Mouse (Mus musculus) forebrain, embryonic 14.5 days (tissue): ENCODE data around the gene Wfs1. TPM values are rescaled to one million over a fixed set of nuclear protein-coding genes. Genes with fewer than 3 reads are reported as not detected.

Experiments
- ATAC-seq: fragments of 200-750 bp; cut with Nextera tagmentation; 2 replicates; pipeline ENCODE4 v1.8.0; 2017; ENCODE audit warnings: mild to moderate bottlenecking, moderate library complexity
- DNase-seq: peaks from one replicate; pipeline ENCODE4 v3.0.0-alpha.2; 2015; ENCODE audit warnings: low spot score
- H3K27ac ChIP-seq: fragments of 300-500 bp; sonication (generic); 2 replicates; pipeline ENCODE4 v1.5.1; 2014; ENCODE audit warnings: low read depth, mild to moderate bottlenecking, control low read depth, low read length, moderate library complexity
- H3K27me3 ChIP-seq: fragments of 300-500 bp; sonication (generic); replicated peaks from 2 replicates; pipeline ENCODE4 v1.6.1; 2014; ENCODE audit warnings: low read length, control low read depth, mixed read lengths; ENCODE audit not compliant: control insufficient read depth, insufficient read depth
- H3K36me3 ChIP-seq: fragments of 300-500 bp; sonication (generic); 2 replicates; pipeline ENCODE4 v1.6.1; 2014; ENCODE audit warnings: low read length, control low read depth; ENCODE audit not compliant: control insufficient read depth, insufficient read depth
- H3K4me1 ChIP-seq: fragments of 300-500 bp; sonication (generic); 2 replicates; pipeline ENCODE4 v1.6.1; 2014; ENCODE audit warnings: antibody characterized with exemption, low read length, control low read depth; ENCODE audit not compliant: control insufficient read depth, insufficient read depth
- H3K4me2 ChIP-seq: fragments of 300-500 bp; sonication (generic); 2 replicates; pipeline ENCODE4 v1.6.1; 2014; ENCODE audit warnings: mild to moderate bottlenecking, control low read depth, low read length
- H3K4me3 ChIP-seq: fragments of 300-500 bp; sonication (generic); 2 replicates; pipeline ENCODE4 v1.5.1; 2014; ENCODE audit warnings: low read depth, low read length, control low read depth
- H3K9ac ChIP-seq: fragments of 300-500 bp; sonication (generic); 2 replicates; pipeline ENCODE4 v1.6.1; 2014; ENCODE audit warnings: mild to moderate bottlenecking, low read length, control low read depth, moderate library complexity
- H3K9me3 ChIP-seq: fragments of 300-500 bp; sonication (generic); replicated peaks from 2 replicates; pipeline ENCODE4 v1.6.1; 2016; ENCODE audit warnings: low read length, control low read depth, mixed read lengths; ENCODE audit not compliant: control insufficient read depth
- WGBS: fragments of 180-500 bp; shearing (Covaris S2); extraction: QIAGEN DNeasy Blood & Tissue Kit; methylation state at CpG from one replicate; pipeline ENCODE4 v1.1.7; 2014; 5-methylcytosine and 5-hydroxymethylcytosine counted together
- polyA plus RNA-seq: library from polyadenylated mRNA; unstranded; fragments of >200 nt; fragmentation: Nextera tagmentation; extraction: Ambion mirVana; gene quantifications from 2 replicates; pipeline ENCODE4 v1.2.1, GENCODE M21; 2014

Gene Wfs1
- polyA plus RNA-seq, 1 experiment from 2014 or later = 3.7 TPM

- WGBS = 86% methylated on average over 13 of the region's 13 CpGs
- no peaks in the 10 kb centered on the region for H3K27me3 ChIP-seq
- H3K4me3 ChIP-seq = no peak overlapping the region
- H3K36me3 ChIP-seq = 0 out of 2 replicates have a peak, but pooled peaks cover 6% of the 10 kb centered on the region
- H3K27ac ChIP-seq = no peak overlapping the region
- ATAC-seq = no peak
- no peak for DNase-seq
- H3K4me2 ChIP-seq = no peak overlapping the region
- no peak overlapping the region for H3K9ac ChIP-seq
- no peaks in the 10 kb centered on the region for H3K9me3 ChIP-seq
- no peaks in the 10 kb centered on the region for H3K4me1 ChIP-seq
These were observed 13.7 kb downstream of the Wfs1 start for GRCm38 (mm10) chr5:36975336-36975735.

DNA sequence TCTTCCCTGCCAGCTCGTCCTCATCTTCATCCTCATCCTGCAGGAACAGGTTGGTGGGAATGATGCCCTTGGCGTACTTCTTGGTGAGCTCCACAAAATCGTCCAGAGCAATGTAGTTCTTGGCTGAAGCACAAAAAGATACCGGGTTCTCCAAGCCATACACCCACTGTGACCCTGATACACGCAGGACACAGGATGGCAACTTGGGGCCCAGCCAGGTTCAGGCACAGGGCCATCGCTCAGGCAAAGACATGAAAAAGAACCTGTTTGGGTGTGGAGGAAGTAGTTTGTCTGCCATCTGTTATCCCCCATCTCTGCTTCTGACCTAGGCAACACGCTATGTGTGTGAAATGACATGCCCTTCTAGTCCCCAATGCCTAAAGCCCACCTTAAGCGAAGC lies 17.4 kb downstream of the Wfs1 start:
- DNase-seq (no peak), ATAC-seq (no peak)
- H3K27ac ChIP-seq = no peak overlapping the region
- no peaks in the 10 kb centered on the region for H3K9me3 ChIP-seq
- no peak overlapping the region for H3K4me3 ChIP-seq
- no peaks in the 10 kb centered on the region for H3K27me3 ChIP-seq
- H3K36me3 ChIP-seq = peaks cover 24% of the 10 kb centered on the region; the same call in 1 of the 2 replicates
- H3K9ac ChIP-seq = no peak overlapping the region
- 86% methylated on average over 8 of the region's 8 CpGs for WGBS
- no peaks in the 10 kb centered on the region for H3K4me1 ChIP-seq
- no peak overlapping the region for H3K4me2 ChIP-seq

DNA sequence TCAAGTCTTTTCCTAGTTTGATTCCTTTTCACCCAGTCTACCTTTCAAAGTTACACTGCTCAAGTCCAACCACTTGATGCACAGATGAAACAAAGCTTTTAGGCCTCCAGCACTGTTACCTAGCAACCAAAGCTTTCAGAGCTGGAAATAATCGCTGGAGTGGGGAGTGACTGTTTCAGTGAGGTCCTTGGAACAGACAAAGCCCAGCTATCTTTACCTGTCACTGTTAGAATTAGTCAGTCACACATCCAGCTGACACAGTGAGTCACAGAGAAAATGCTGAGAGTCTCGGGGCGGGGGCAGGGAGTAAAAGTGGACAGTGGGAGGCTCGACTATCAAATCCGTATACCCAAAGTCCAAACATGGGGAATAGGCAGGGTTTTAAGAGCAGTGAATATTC lies 28.5 kb downstream of the Wfs1 start:
- H3K27me3 ChIP-seq = no peaks in the 10 kb centered on the region
- no peak overlapping the region for H3K4me2 ChIP-seq
- 4% methylated on average over 5 of the region's 5 CpGs for WGBS
- no peak overlapping the region for H3K4me3 ChIP-seq
- no peaks in the 10 kb centered on the region for H3K36me3 ChIP-seq
- H3K9me3 ChIP-seq = no peaks in the 10 kb centered on the region
- H3K4me1 ChIP-seq = peaks cover 4% of the 10 kb centered on the region
- H3K9ac ChIP-seq = peak overlapping the region; percentile 17; the same call in 1 of the 2 replicates
- H3K27ac ChIP-seq = peak overlapping the region; percentile 65
- ATAC-seq (peak; percentile 49; the same call in 1 of the 2 replicates), DNase-seq (peak; percentile 87)

DNA sequence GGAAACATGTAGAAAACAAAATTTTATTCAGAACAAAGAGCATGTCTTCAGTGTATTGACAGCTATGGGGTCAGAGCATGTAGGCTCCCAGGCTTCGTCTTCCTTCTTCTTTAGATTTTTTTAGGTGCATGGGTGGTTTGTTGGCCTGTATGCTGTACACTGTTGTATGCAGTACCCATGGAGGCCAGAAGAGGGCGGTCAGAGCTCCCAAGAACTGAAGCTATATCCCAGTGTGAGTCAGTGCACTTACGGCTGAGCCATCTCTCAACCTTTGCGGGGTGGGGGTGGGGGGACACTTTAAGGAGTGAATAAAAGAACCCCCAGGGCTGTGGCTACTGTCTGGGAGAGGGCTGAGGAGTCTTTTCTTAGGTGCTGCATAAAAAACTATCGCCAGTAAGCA lies 30.2 kb downstream of the Wfs1 start:
- Histone ChIP-seq H3K27ac (no peak overlapping the region), H3K9ac (no peak overlapping the region), H3K4me3 (no peak overlapping the region), H3K4me2 (no peak overlapping the region), H3K9me3 (no peaks in the 10 kb centered on the region), H3K27me3 (no peaks in the 10 kb centered on the region), H3K36me3 (no peaks in the 10 kb centered on the region), H3K4me1 (peaks cover 4% of the 10 kb centered on the region)
- ATAC-seq = peak; percentile 64; the same call in 1 of the 2 replicates
- WGBS = 25% methylated on average over 5 of the region's 5 CpGs
- peak; percentile 76 for DNase-seq

DNA sequence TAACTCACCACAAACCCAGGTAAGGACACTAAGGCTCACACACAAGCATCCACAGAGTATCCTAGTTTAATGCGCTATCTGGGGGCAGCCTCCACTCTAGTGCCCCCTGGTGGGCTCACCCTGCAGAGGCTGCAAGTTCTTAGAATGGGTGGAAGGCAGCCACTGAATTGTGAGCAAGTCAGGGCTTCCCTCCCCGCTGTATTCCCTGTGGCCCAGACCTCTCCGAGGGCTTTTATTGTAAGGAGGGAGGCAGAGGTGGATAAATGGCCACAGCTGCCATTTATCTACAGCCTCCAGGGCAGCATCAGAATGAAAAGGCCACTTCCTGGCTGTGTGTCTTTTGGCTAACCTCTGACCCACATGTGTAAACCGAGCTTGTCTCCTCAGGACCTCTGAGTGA lies 33.6 kb downstream of the Wfs1 start:
- Histone ChIP-seq H3K9me3 (no peaks in the 10 kb centered on the region), H3K4me3 (no peak overlapping the region), H3K4me1 (peaks cover 1% of the 10 kb centered on the region), H3K36me3 (no peaks in the 10 kb centered on the region), H3K9ac (no peak overlapping the region), H3K27ac (no peak overlapping the region), H3K27me3 (no peaks in the 10 kb centered on the region), H3K4me2 (no peak overlapping the region)
- ATAC-seq (no peak), DNase-seq (peak; percentile 42)
- 35% methylated on average over 4 of the region's 4 CpGs for WGBS

GRCm38 (mm10) chr5:36952311-36952710 lies 36.7 kb downstream of the Wfs1 start:
- no peaks in the 10 kb centered on the region for H3K36me3 ChIP-seq

GRCm38 (mm10) chr5:36950871-36951270 lies 38.1 kb downstream of the Wfs1 start:
- 0 out of 2 replicates have a peak, but pooled peaks cover under 1% of the 10 kb centered on the region for H3K4me1 ChIP-seq
- H3K4me2 ChIP-seq = no peak overlapping the region
- ATAC-seq (no peak), DNase-seq (no peak)
- H3K9me3 ChIP-seq = no peaks in the 10 kb centered on the region
- no peak overlapping the region for H3K27ac ChIP-seq
- H3K4me3 ChIP-seq = no peak overlapping the region
- H3K9ac ChIP-seq = no peak overlapping the region
- H3K27me3 ChIP-seq = peaks cover 15% of the 10 kb centered on the region; the same call in 1 of the 2 replicates
- 62% methylated on average over 2 of the region's 2 CpGs for WGBS
- no peaks in the 10 kb centered on the region for H3K36me3 ChIP-seq

More at GRCm38 (mm10) chr5:36952311-36952710, 36.7 kb downstream of the Wfs1 start:
- H3K4me3 ChIP-seq = no peak overlapping the region
- H3K4me1 ChIP-seq = no peaks in the 10 kb centered on the region
- H3K9me3 ChIP-seq = no peaks in the 10 kb centered on the region
- H3K27ac ChIP-seq = no peak overlapping the region
- H3K9ac ChIP-seq = no peak overlapping the region
- H3K27me3 ChIP-seq = peaks cover 13% of the 10 kb centered on the region; the same call in 1 of the 2 replicates
- H3K4me2 ChIP-seq = no peak overlapping the region
- no peak for DNase-seq
- WGBS = 90% methylated on average over 15 of the region's 15 CpGs
- ATAC-seq = no peak

- Histone ChIP-seq H3K4me3 (no peak overlapping the region), H3K9me3 (no peaks in the 10 kb centered on the region), H3K27ac (no peak overlapping the region), H3K9ac (no peak overlapping the region), H3K36me3 (no peaks in the 10 kb centered on the region), H3K27me3 (peaks cover 21% of the 10 kb centered on the region; the same call in 1 of the 2 replicates), H3K4me2 (no peak overlapping the region), H3K4me1 (peaks cover 12% of the 10 kb centered on the region)
- 8% methylated on average over 3 of the region's 3 CpGs for WGBS
- DNase-seq = peak; percentile 85
- peak; percentile 38 for ATAC-seq
These were observed 40.2 kb downstream of the Wfs1 start for GRCm38 (mm10) chr5:36948831-36949230.

DNA sequence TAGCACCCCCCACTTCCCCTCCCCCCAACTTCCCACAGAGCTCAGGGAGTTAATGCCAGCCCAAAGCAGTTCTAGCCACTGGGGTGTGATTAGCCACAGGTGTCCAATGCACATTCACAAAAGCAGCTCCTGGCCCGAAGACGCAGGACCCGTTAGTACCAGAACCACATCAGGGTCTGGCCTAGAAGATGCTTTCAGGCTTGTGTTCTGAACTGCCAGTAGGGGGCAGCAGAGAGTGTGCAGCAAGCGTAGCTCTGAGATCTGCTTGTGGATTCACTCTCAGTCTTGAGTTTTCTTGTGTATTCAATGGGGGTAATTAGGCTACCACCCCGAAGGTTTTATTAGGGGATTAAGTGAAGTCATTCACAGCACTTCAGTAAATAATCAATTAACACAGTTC lies 42.6 kb downstream of the Wfs1 start:
- 1% methylated on average over 5 of the region's 5 CpGs for WGBS
- Histone ChIP-seq H3K4me1 (peaks cover 12% of the 10 kb centered on the region), H3K4me3 (no peak overlapping the region), H3K27me3 (peaks cover 21% of the 10 kb centered on the region; the same call in 1 of the 2 replicates), H3K36me3 (no peaks in the 10 kb centered on the region), H3K9ac (no peak overlapping the region), H3K9me3 (no peaks in the 10 kb centered on the region), H3K4me2 (no peak overlapping the region), H3K27ac (no peak overlapping the region)
- DNase-seq (peak; percentile 89), ATAC-seq (peak; percentile 30; the same call in 1 of the 2 replicates)
